Mouse (Mus musculus) myocyte (in vitro differentiated cells): ENCODE measurements around the gene Plekha7.

Experiments
- CEBPB ChIP-seq: IDR thresholded peaks from 2 replicates; pipeline ENCODE4 v1.6.1; 2011; ENCODE audit warnings: mild to moderate bottlenecking, moderate library complexity; ENCODE audit not compliant: poor library complexity, insufficient read depth, severe bottlenecking
- E2F4 ChIP-seq: IDR thresholded peaks from one replicate; pipeline ENCODE4 v1.6.1; 2011; ENCODE audit warnings: mild to moderate bottlenecking, control low read depth, moderate library complexity; ENCODE audit not compliant: insufficient read depth
- MAX ChIP-seq: IDR thresholded peaks from one replicate; pipeline ENCODE4 v1.6.1; 2011; ENCODE audit warnings: low read depth, mild to moderate bottlenecking, control low read depth
- MYOD1 ChIP-seq, 3 experiments: IDR thresholded peaks; one replicate each; pipeline ENCODE4 v1.6.1; 2011; ENCODE audit warnings: control low read depth in 2 of 3, low read depth in 2 of 3, mild to moderate bottlenecking in 2 of 3, moderate library complexity in 1 of 3; ENCODE audit not compliant: insufficient read length in 2 of 3, control insufficient read depth in 1 of 3
- MYOG ChIP-seq, 3 experiments: IDR thresholded peaks; one replicate each; pipeline ENCODE4 v1.6.1; 2011; ENCODE audit warnings: control low read depth in 2 of 3, low read depth in 2 of 3, mild to moderate bottlenecking in 2 of 3; ENCODE audit not compliant: insufficient read length in 2 of 3, control insufficient read depth in 1 of 3, insufficient read depth in 1 of 3
- POLR2A ChIP-seq: IDR thresholded peaks from one replicate; pipeline ENCODE4 v1.6.1; 2011; ENCODE audit warnings: low read depth, mild to moderate bottlenecking, control low read depth, moderate library complexity; ENCODE audit not compliant: insufficient read length
- POLR2AphosphoS2 ChIP-seq: IDR thresholded peaks from one replicate; pipeline ENCODE4 v1.6.1; 2011; ENCODE audit warnings: low read depth, control low read depth; ENCODE audit not compliant: insufficient read length
- SRF ChIP-seq: IDR thresholded peaks from one replicate; pipeline ENCODE4 v1.6.1; 2011; ENCODE audit warnings: low read depth; ENCODE audit not compliant: control insufficient read depth, insufficient read length
- TCF12 ChIP-seq: IDR thresholded peaks from one replicate; pipeline ENCODE4 v1.6.1; 2011; ENCODE audit warnings: mild to moderate bottlenecking, control low read depth; ENCODE audit not compliant: poor library complexity, insufficient read depth, severe bottlenecking
- USF1 ChIP-seq: IDR thresholded peaks from one replicate; pipeline ENCODE4 v1.6.1; 2011; ENCODE audit warnings: low read depth, mild to moderate bottlenecking, control low read depth, moderate library complexity

DNA sequence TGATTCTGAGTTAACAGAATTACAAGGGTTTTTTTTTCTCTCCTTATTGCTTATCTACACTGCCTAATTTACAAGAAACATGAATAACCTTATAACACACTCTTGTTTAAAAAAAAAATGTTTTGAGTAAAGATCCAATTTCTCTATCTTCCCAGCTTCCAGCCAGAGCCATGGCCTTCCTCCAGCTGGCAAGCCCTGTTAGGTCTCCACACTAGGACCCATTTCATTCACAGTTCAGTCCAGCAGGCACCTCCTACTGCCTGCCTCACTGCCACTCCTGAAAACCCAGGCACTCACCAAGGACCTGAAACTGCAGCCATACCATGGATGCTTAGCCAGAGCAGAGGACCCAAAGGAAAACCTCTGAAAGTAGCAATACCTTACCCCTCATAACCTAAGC, 31.9 kb downstream of the Plekha7 start:
- TF ChIP-seq POLR2A (no peak), MYOD1 (IDR thresholded peaks at IDR 0.05; ENCODE audit: control insufficient read depth in 1 of 3, insufficient read length in 2 of 3, low read depth in 2 of 3) (no peak), MAX (no peak), E2F4 (no peak), USF1 (no peak), CEBPB (no peak), TCF12 (no peak), SRF (no peak), MYOG (IDR thresholded peaks at IDR 0.05; ENCODE audit: control insufficient read depth in 1 of 3, insufficient read depth in 1 of 3, insufficient read length in 2 of 3, low read depth in 2 of 3) (no peak), POLR2AphosphoS2 (no peak)
